Mouse (Mus musculus): ENCODE data around the gene Fbxl12. TPM values are rescaled to one million over a fixed set of nuclear protein-coding genes. Genes with fewer than 3 reads are reported as not detected.
"Not testable (repeated sequence)": the region's sequence is repeated elsewhere in the genome, so short reads cannot be mapped to it uniquely, and the experiment has no call there.

Gene Fbxl12
- 14.6 and 16.8 TPM in 2 replicates for polyA plus RNA-seq (2014; fragmentation: Nextera tagmentation; extraction: Ambion mirVana)

- no peak for ATAC-seq (ENCODE audit: low FRiP score, low TSS enrichment)
- H3K27ac ChIP-seq (ENCODE audit: low read depth, low read length) = peak within 1 kb of the TSS; percentile 93
Measured at GRCm38 (mm10) chr9:20644360-20645081, at the start of gene Fbxl12. Gene Fbxl12, minus strand, starts transcription at chr9:20644767.

GRCm38 (mm10) chr9:20692863-20693262 lies 48.3 kb upstream of the Fbxl12 start:
- Histone ChIP-seq H3K27ac (ENCODE audit: low read depth, low read length) (no peak overlapping the region), H3K36me3 (ENCODE audit: control insufficient read depth, insufficient read depth, low read length) (no peaks in the 10 kb centered on the region), H3K4me2 (replicated peaks; ENCODE audit: low read depth, low read length) (no peak overlapping the region), H3K9me3 (ENCODE audit: control insufficient read depth, low read length) (no peaks in the 10 kb centered on the region), H3K4me1 (ENCODE audit: control insufficient read depth, insufficient read depth, low read length) (peaks cover 12% of the 10 kb centered on the region), H3K27me3 (ENCODE audit: control insufficient read depth, insufficient read depth, low read length) (peaks cover 14% of the 10 kb centered on the region), H3K4me3 (ENCODE audit: low read length) (no peak overlapping the region), H3K9ac (ENCODE audit: low read depth, low read length) (no peak overlapping the region)
- ATAC-seq (ENCODE audit: low FRiP score, low TSS enrichment) = no peak
- WGBS = 93% methylated on average over 3 of the region's 3 CpGs

More at GRCm38 (mm10) chr9:20644360-20645081, at the start of gene Fbxl12:
- no peaks in the 10 kb centered on the region for H3K9me3 ChIP-seq (ENCODE audit: control insufficient read depth, low read length)
- no peaks in the 10 kb centered on the region for H3K27me3 ChIP-seq (ENCODE audit: control insufficient read depth, insufficient read depth, low read length)
- WGBS = under 1% methylated on average over 43 of the region's 43 CpGs
- H3K4me1 ChIP-seq (ENCODE audit: control insufficient read depth, insufficient read depth, low read length) = peaks cover 12% of the 10 kb centered on the region
- peak within 1 kb of the TSS; percentile 85 for H3K9ac ChIP-seq (ENCODE audit: low read depth, low read length)
- peaks cover 26% of the 10 kb centered on the region; the same call in 1 of the 2 replicates for H3K36me3 ChIP-seq (ENCODE audit: control insufficient read depth, insufficient read depth, low read length)
- H3K4me2 ChIP-seq (replicated peaks; ENCODE audit: low read depth, low read length) = peak within 1 kb of the TSS; percentile 90
- H3K4me3 ChIP-seq (ENCODE audit: low read length) = peak within 1 kb of the TSS; percentile 64

- not testable (repeated sequence) for H3K9me3 ChIP-seq (ENCODE audit: control insufficient read depth, low read length); H3K4me2 ChIP-seq (replicated peaks; ENCODE audit: low read depth, low read length); H3K27ac ChIP-seq (ENCODE audit: low read depth, low read length); H3K36me3 ChIP-seq (ENCODE audit: control insufficient read depth, insufficient read depth, low read length); H3K4me3 ChIP-seq (ENCODE audit: low read length); H3K9ac ChIP-seq (ENCODE audit: low read depth, low read length); ATAC-seq (ENCODE audit: low FRiP score, low TSS enrichment)
- WGBS = 83% methylated on average over 2 of the region's 2 CpGs
- H3K27me3 ChIP-seq (ENCODE audit: control insufficient read depth, insufficient read depth, low read length) = peaks cover 13% of the 10 kb centered on the region
- peaks cover 12% of the 10 kb centered on the region for H3K4me1 ChIP-seq (ENCODE audit: control insufficient read depth, insufficient read depth, low read length)
Measured at GRCm38 (mm10) chr9:20690449-20690848, 45.9 kb upstream of the Fbxl12 start.

- Histone ChIP-seq H3K4me1 (ENCODE audit: control insufficient read depth, insufficient read depth, low read length) (peaks cover 11% of the 10 kb centered on the region), H3K9ac (ENCODE audit: low read depth, low read length) (no peak overlapping the region), H3K4me2 (replicated peaks; ENCODE audit: low read depth, low read length) (no peak overlapping the region), H3K4me3 (ENCODE audit: low read length) (no peak overlapping the region), H3K27ac (ENCODE audit: low read depth, low read length) (no peak overlapping the region), H3K27me3 (ENCODE audit: control insufficient read depth, insufficient read depth, low read length) (peaks cover 7% of the 10 kb centered on the region; the same call in 1 of the 2 replicates), H3K36me3 (ENCODE audit: control insufficient read depth, insufficient read depth, low read length) (no peaks in the 10 kb centered on the region), H3K9me3 (ENCODE audit: control insufficient read depth, low read length) (no peaks in the 10 kb centered on the region)
- WGBS = 0% methylated on average over 4 of the region's 4 CpGs
- peak; percentile 69 for ATAC-seq (ENCODE audit: low FRiP score, low TSS enrichment)
Measured at GRCm38 (mm10) chr9:20689913-20690312, 45.3 kb upstream of the Fbxl12 start.

GRCm38 (mm10) chr9:20689403-20689802 lies 44.8 kb upstream of the Fbxl12 start:
- no peaks in the 10 kb centered on the region for H3K36me3 ChIP-seq (ENCODE audit: control insufficient read depth, insufficient read depth, low read length)
- H3K4me2 ChIP-seq (replicated peaks; ENCODE audit: low read depth, low read length) = no peak overlapping the region
- 0 out of 2 replicates have a peak, but pooled peaks cover 2% of the 10 kb centered on the region for H3K27me3 ChIP-seq (ENCODE audit: control insufficient read depth, insufficient read depth, low read length)
- 0 out of 2 replicates have a peak, but pooled peaks have one; percentile 21 for ATAC-seq (ENCODE audit: low FRiP score, low TSS enrichment)
- H3K4me3 ChIP-seq (ENCODE audit: low read length) = no peak overlapping the region
- H3K9me3 ChIP-seq (ENCODE audit: control insufficient read depth, low read length) = no peaks in the 10 kb centered on the region
- no peak overlapping the region for H3K27ac ChIP-seq (ENCODE audit: low read depth, low read length)
- H3K9ac ChIP-seq (ENCODE audit: low read depth, low read length) = no peak overlapping the region
- WGBS = no CpG with 5 or more reads among the region's 1 CpGs
- H3K4me1 ChIP-seq (ENCODE audit: control insufficient read depth, insufficient read depth, low read length) = peaks cover 6% of the 10 kb centered on the region

- 53% methylated on average over 17 of the region's 17 CpGs for WGBS
- H3K27me3 ChIP-seq (ENCODE audit: control insufficient read depth, insufficient read depth, low read length) = no peaks in the 10 kb centered on the region
- no peaks in the 10 kb centered on the region for H3K9me3 ChIP-seq (ENCODE audit: control insufficient read depth, low read length)
- H3K36me3 ChIP-seq (ENCODE audit: control insufficient read depth, insufficient read depth, low read length) = no peaks in the 10 kb centered on the region
- peaks cover 5% of the 10 kb centered on the region for H3K4me1 ChIP-seq (ENCODE audit: control insufficient read depth, insufficient read depth, low read length)
- H3K4me3 ChIP-seq (ENCODE audit: low read length) = no peak overlapping the region
- ATAC-seq (ENCODE audit: low FRiP score, low TSS enrichment) = no peak
- H3K27ac ChIP-seq (ENCODE audit: low read depth, low read length) = no peak overlapping the region
- no peak overlapping the region for H3K9ac ChIP-seq (ENCODE audit: low read depth, low read length)
- no peak overlapping the region for H3K4me2 ChIP-seq (replicated peaks; ENCODE audit: low read depth, low read length)
Measured at GRCm38 (mm10) chr9:20685081-20685861, 40.7 kb upstream of the Fbxl12 start.

- no peak for ATAC-seq (ENCODE audit: low FRiP score, low TSS enrichment)
- WGBS = 73% methylated on average over 2 of the region's 2 CpGs
Measured at GRCm38 (mm10) chr9:20682389-20682722, 37.8 kb upstream of the Fbxl12 start.

GRCm38 (mm10) chr9:20681546-20682388 lies 37.2 kb upstream of the Fbxl12 start:
- Histone ChIP-seq H3K4me2 (replicated peaks; ENCODE audit: low read depth, low read length) (no peak overlapping the region), H3K27ac (ENCODE audit: low read depth, low read length) (no peak overlapping the region), H3K36me3 (ENCODE audit: control insufficient read depth, insufficient read depth, low read length) (no peaks in the 10 kb centered on the region), H3K27me3 (ENCODE audit: control insufficient read depth, insufficient read depth, low read length) (no peaks in the 10 kb centered on the region), H3K4me3 (ENCODE audit: low read length) (no peak overlapping the region), H3K9ac (ENCODE audit: low read depth, low read length) (no peak overlapping the region), H3K4me1 (ENCODE audit: control insufficient read depth, insufficient read depth, low read length) (no peaks in the 10 kb centered on the region), H3K9me3 (ENCODE audit: control insufficient read depth, low read length) (no peaks in the 10 kb centered on the region)
- ATAC-seq (ENCODE audit: low FRiP score, low TSS enrichment) = no peak
- 54% methylated on average over 6 of the region's 7 CpGs for WGBS

More at GRCm38 (mm10) chr9:20682389-20682722, 37.8 kb upstream of the Fbxl12 start:
- Histone ChIP-seq H3K4me1 (ENCODE audit: control insufficient read depth, insufficient read depth, low read length) (no peaks in the 10 kb centered on the region), H3K9me3 (ENCODE audit: control insufficient read depth, low read length) (no peaks in the 10 kb centered on the region), H3K27me3 (ENCODE audit: control insufficient read depth, insufficient read depth, low read length) (no peaks in the 10 kb centered on the region), H3K4me3 (ENCODE audit: low read length) (no peak overlapping the region), H3K9ac (ENCODE audit: low read depth, low read length) (no peak overlapping the region), H3K36me3 (ENCODE audit: control insufficient read depth, insufficient read depth, low read length) (no peaks in the 10 kb centered on the region), H3K4me2 (replicated peaks; ENCODE audit: low read depth, low read length) (no peak overlapping the region), H3K27ac (ENCODE audit: low read depth, low read length) (no peak overlapping the region)
